Mouse (Mus musculus) small intestine, adult 2 months (tissue): ENCODE measurements around the gene Cd247.

Source experiments
- CTCF ChIP-seq: fragments of 200-500 bp; IDR thresholded peaks from 2 replicates; pipeline ENCODE4 v1.5.1; 2012; ENCODE audit warnings: low read depth, mild to moderate bottlenecking, control low read depth, inconsistent platforms, low read length, moderate library complexity, mixed read lengths; ENCODE audit not compliant: insufficient replicate concordance, insufficient read length; ENCODE audit errors: extremely low read depth
- POLR2A ChIP-seq: fragments of 200-500 bp; IDR thresholded peaks from 2 replicates; pipeline ENCODE4 v1.6.1; 2012; ENCODE audit warnings: low read depth, mild to moderate bottlenecking, control low read depth, inconsistent platforms, low read length, moderate library complexity

DNA sequence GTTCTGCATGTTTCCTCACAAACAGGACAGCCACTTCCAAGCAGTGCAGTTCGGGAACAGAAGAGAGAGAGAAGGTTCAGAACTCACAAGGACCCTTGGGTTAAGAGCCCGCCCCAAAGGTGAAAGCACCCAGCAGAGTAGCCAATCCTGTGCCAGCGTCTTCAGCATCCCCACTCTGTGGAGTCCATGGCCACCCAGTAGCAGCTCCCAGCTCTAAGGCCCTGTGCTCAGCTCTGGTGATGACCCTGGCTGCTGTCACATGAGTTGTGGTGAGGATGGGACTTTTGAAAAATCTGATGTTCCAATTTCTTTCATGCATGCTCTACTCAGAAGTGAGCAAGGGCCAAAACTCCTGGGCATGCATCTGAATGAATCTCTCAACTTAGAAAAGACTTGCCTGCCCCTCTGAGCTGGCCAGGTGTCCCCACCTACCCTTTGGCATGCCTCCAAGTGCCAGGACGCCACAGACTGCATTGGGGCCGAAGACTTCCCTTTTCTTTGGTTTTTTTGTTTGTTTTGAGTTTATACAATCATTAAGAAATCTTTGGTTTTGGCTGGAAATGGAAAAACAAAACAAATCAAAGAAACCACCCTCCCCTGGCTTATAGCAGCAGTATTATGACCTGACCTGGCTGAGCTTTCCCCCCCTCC lies 78.3 kb downstream of the Cd247 start:
- TF ChIP-seq CTCF (no peak), POLR2A (no peak)
